Mouse (Mus musculus) thymus, postnatal 0 days (tissue): ENCODE results near the gene Sf3b5. TPM values are rescaled to one million over a fixed set of nuclear protein-coding genes. Genes with fewer than 3 reads are reported as not detected.
A peak's percentile ranks its signal among the peaks of the same experiment; 100 is the strongest.
"Not testable (repeated sequence)": the region's sequence is repeated elsewhere in the genome, so short reads cannot be mapped to it uniquely, and the experiment has no call there.

ENCODE experiments used
- DNase-seq: peaks from one replicate; pipeline ENCODE4 v3.0.0-alpha.2; 2015; ENCODE audit warnings: low spot score
- polyA plus RNA-seq: library from polyadenylated mRNA; unstranded; fragments of >200 nt; fragmentation: Nextera tagmentation; extraction: Ambion mirVana; gene quantifications from 2 replicates; pipeline ENCODE4 v1.2.1, GENCODE M21; 2015

Gene Sf3b5
- polyA plus RNA-seq, 1 experiment from 2014 or later: 45.6 TPM

- DNase-seq: peak; percentile 97
Observed at GRCm38 (mm10) chr10:13007876-13008736, 3.0 kb downstream of the Sf3b5 start.

GRCm38 (mm10) chr10:13008737-13009121, 3.6 kb downstream of the Sf3b5 start:
- DNase-seq: no peak

- DNase-seq: no peak
Observed at GRCm38 (mm10) chr10:13014026-13014425, 8.9 kb downstream of the Sf3b5 start.

GRCm38 (mm10) chr10:13016573-13016972, 11.4 kb downstream of the Sf3b5 start:
- DNase-seq: peak; percentile 71

GRCm38 (mm10) chr10:13018510-13018909, 13.4 kb downstream of the Sf3b5 start:
- peak; percentile 19 for DNase-seq

GRCm38 (mm10) chr10:13019026-13019425, 13.9 kb downstream of the Sf3b5 start:
- no peak for DNase-seq

GRCm38 (mm10) chr10:13022103-13022502, 17.0 kb downstream of the Sf3b5 start:
- DNase-seq: no peak

- not testable (repeated sequence) for DNase-seq
Observed at GRCm38 (mm10) chr10:13023985-13024384, 18.8 kb downstream of the Sf3b5 start.

GRCm38 (mm10) chr10:13027702-13028101, 22.6 kb downstream of the Sf3b5 start:
- no peak for DNase-seq

- no peak for DNase-seq
Observed at GRCm38 (mm10) chr10:13028215-13028614, 23.1 kb downstream of the Sf3b5 start.

GRCm38 (mm10) chr10:13029416-13029815, 24.3 kb downstream of the Sf3b5 start:
- DNase-seq: no peak

- DNase-seq: no peak
Observed at GRCm38 (mm10) chr10:13035270-13035669, 30.1 kb downstream of the Sf3b5 start.

- DNase-seq: no peak
Observed at GRCm38 (mm10) chr10:13039637-13040174, 34.6 kb downstream of the Sf3b5 start.

GRCm38 (mm10) chr10:13044659-13045058, 39.5 kb downstream of the Sf3b5 start:
- DNase-seq: no peak

- no peak for DNase-seq
Observed at GRCm38 (mm10) chr10:13047816-13048215, 42.7 kb downstream of the Sf3b5 start.

GRCm38 (mm10) chr10:13056863-13057381, 51.8 kb downstream of the Sf3b5 start:
- no peak for DNase-seq

Other genes starting within 250 kb of the Sf3b5 start
- 54.3 and 84.8 TPM in 2 replicates for gene Utrn, start 136.0 kb upstream of the Sf3b5 start, polyA plus RNA-seq
- 20.6 and 21.9 TPM in 2 replicates for gene Stx11, start 41.0 kb upstream of the Sf3b5 start, polyA plus RNA-seq
- gene Plagl1, start 55.2 kb downstream of the Sf3b5 start, polyA plus RNA-seq: 7.3 and 8.0 TPM in 2 replicates
- not detected in 2 replicates for gene Zc2hc1b, start 172.7 kb downstream of the Sf3b5 start, polyA plus RNA-seq
- gene Ltv1, start 187.8 kb downstream of the Sf3b5 start, polyA plus RNA-seq: 60.4 and 63.2 TPM in 2 replicates